Comparison of ENCODE assay signal across 25 mouse cellular contexts in genomic region chr8:110887551-110887950, GRCm38 (mm10). TPM values are rescaled to one million over a fixed set of nuclear protein-coding genes. Genes with fewer than 3 reads are reported as not detected.
DNase-seq lines count a peak whose midpoint lies in the region; ATAC-seq and TF ChIP-seq lines count a peak whose summit lies in the region.
"Had no signal": no experiment of that assay in that cellular context is flagged by ENCODE, and none has a peak within 500 bp of the region (broad histone marks: within the 10 kb centered on the region; RNA-seq: fewer than 3 reads in every experiment).

No protein-coding gene starts in this region.

- H3K4me2 ChIP-seq in midbrain, embryonic 13.5 days (replicated peaks), result no peak overlapping the region
- H3K4me2 ChIP-seq: embryonic facial prominence, embryonic 15.5 days; hindbrain, embryonic 13.5 days; lung, embryonic 14.5 days; midbrain, embryonic 15.5 days; neural tube, embryonic 12.5 days had no signal

- no peak for ATAC-seq in cerebellum, adult (ENCODE audit: insufficient number of reproducible peaks, low FRiP score, low TSS enrichment)
- no peak for ATAC-seq in midbrain, embryonic 13.5 days
- ATAC-seq: CD4-positive, CD25-positive, alpha-beta regulatory T cell, adult 4 months; forebrain, embryonic 14.5 days; inflammation-experienced regulatory T-cells, adult 6 months; midbrain, embryonic 15.5 days; Patski had no signal

- H3K4me1 ChIP-seq in E14TG2a.4 (replicated peaks; ENCODE audit: low read depth, low read length), result peaks cover 56% of the 10 kb centered on the region
- peaks cover 6% of the 10 kb centered on the region; the same call in 1 of the 2 replicates for H3K4me1 ChIP-seq in embryonic facial prominence, embryonic 10.5 days
- H3K4me1 ChIP-seq in midbrain, embryonic 13.5 days (replicated peaks), result no peaks in the 10 kb centered on the region
- H3K4me1 ChIP-seq: embryonic facial prominence, embryonic 15.5 days; hindbrain, embryonic 13.5 days; midbrain, embryonic 15.5 days; neural tube, embryonic 12.5 days had no signal

- H3K9me3 ChIP-seq in E14TG2a.4 (ENCODE audit: low read length), result no peaks in the 10 kb centered on the region
- H3K9me3 ChIP-seq in embryonic facial prominence, embryonic 10.5 days, result no peaks in the 10 kb centered on the region
- no peaks in the 10 kb centered on the region for H3K9me3 ChIP-seq in midbrain, embryonic 13.5 days
- H3K9me3 ChIP-seq: embryonic facial prominence, embryonic 15.5 days; G1E; hindbrain, embryonic 13.5 days; midbrain, embryonic 15.5 days; neural tube, embryonic 12.5 days had no signal

- H3K9ac ChIP-seq in midbrain, embryonic 13.5 days (replicated peaks), result no peak overlapping the region
- H3K9ac ChIP-seq: embryonic facial prominence, embryonic 15.5 days; hindbrain, embryonic 13.5 days; liver, embryonic 14.5 days; lung, embryonic 14.5 days; midbrain, embryonic 15.5 days; neural tube, embryonic 12.5 days had no signal

- peak; percentile 62 for DNase-seq in cerebellum, adult 11 months
- peak; percentile 74 for DNase-seq in cerebellum, adult 11-12 months
- DNase-seq in cerebellum, postnatal 10 days, result peak; percentile 87 to 89
- no peak for DNase-seq in embryonic facial prominence, embryonic 10.5 days (ENCODE audit: low spot score)
- DNase-seq: gastrocnemius, postnatal 25 days; heart, postnatal 36 days; kidney, adult 8-10 months; kidney, postnatal 14 days; lung, embryonic 14.5 days; right cerebral cortex, postnatal 25 days; spleen, adult 18-20 months had no signal

- no peak for TF ChIP-seq CTCF in E14TG2a.4 (conservative IDR thresholded peaks at IDR 0.05; ENCODE audit: low read length)

- no peaks in the 10 kb centered on the region for H3K27me3 ChIP-seq in E14TG2a.4 (ENCODE audit: insufficient read depth, low read length)
- no peaks in the 10 kb centered on the region for H3K27me3 ChIP-seq in embryonic facial prominence, embryonic 10.5 days (replicated peaks; ENCODE audit: low read depth, poor library complexity, severe bottlenecking)
- H3K27me3 ChIP-seq in midbrain, embryonic 13.5 days, result no peaks in the 10 kb centered on the region
- H3K27me3 ChIP-seq: embryonic facial prominence, embryonic 15.5 days; hindbrain, embryonic 13.5 days; megakaryocyte, embryonic 14.5 days; midbrain, embryonic 15.5 days; neural tube, embryonic 12.5 days; Patski had no signal

- H3K27ac ChIP-seq in embryonic facial prominence, embryonic 10.5 days (replicated peaks), result no peak overlapping the region
- no peak overlapping the region for H3K27ac ChIP-seq in midbrain, embryonic 13.5 days
- H3K27ac ChIP-seq: embryonic facial prominence, embryonic 15.5 days; hindbrain, embryonic 13.5 days; liver, embryonic 14.5 days; midbrain, embryonic 15.5 days; neural tube, embryonic 12.5 days had no signal

- H3K4me3 ChIP-seq in E14TG2a.4 (replicated peaks; ENCODE audit: low read length), result peak overlapping the region; percentile 74
- no peak overlapping the region for H3K4me3 ChIP-seq in embryonic facial prominence, embryonic 10.5 days
- H3K4me3 ChIP-seq in midbrain, embryonic 13.5 days (replicated peaks), result no peak overlapping the region
- H3K4me3 ChIP-seq: embryonic facial prominence, embryonic 15.5 days; hindbrain, embryonic 13.5 days; megakaryocyte, embryonic 14.5 days; midbrain, embryonic 15.5 days; neural tube, embryonic 12.5 days had no signal

- 90% methylated on average over 10 of the region's 10 CpGs for WGBS in embryonic facial prominence, embryonic 10.5 days
- 92% methylated on average over 10 of the region's 10 CpGs for WGBS in midbrain, embryonic 13.5 days

- peaks cover 51% of the 10 kb centered on the region for H3K36me3 ChIP-seq in E14TG2a.4 (ENCODE audit: insufficient read depth, low read length)
- peaks cover 95% of the 10 kb centered on the region for H3K36me3 ChIP-seq in embryonic facial prominence, embryonic 10.5 days (replicated peaks)
- H3K36me3 ChIP-seq in midbrain, embryonic 13.5 days, result peaks cover 73% of the 10 kb centered on the region

RNA-seq across cellular contexts. Expression of gene Fuk, which starts 14.7 kb away (rescaled TPM):
- 16.2 and 16.5 TPM in 2 replicates for polyA plus RNA-seq in embryonic facial prominence, embryonic 10.5 days (2016; fragmentation: Nextera tagmentation; extraction: Ambion mirVana)
- 8.2 and 9.6 TPM in 2 replicates for polyA plus RNA-seq in midbrain, embryonic 13.5 days (2015; fragmentation: Nextera tagmentation; extraction: Ambion mirVana)

RNA-seq across cellular contexts. Expression of gene St3gal2, which starts 32.2 kb away (rescaled TPM):
- polyA plus RNA-seq in embryonic facial prominence, embryonic 10.5 days (2016; fragmentation: Nextera tagmentation; extraction: Ambion mirVana), result 34.5 and 34.8 TPM in 2 replicates
- polyA plus RNA-seq in midbrain, embryonic 13.5 days (2015; fragmentation: Nextera tagmentation; extraction: Ambion mirVana), result 20.8 and 22.9 TPM in 2 replicates

RNA-seq across cellular contexts. Expression of gene Sf3b3, which starts 41.0 kb away (rescaled TPM):
- polyA plus RNA-seq in embryonic facial prominence, embryonic 10.5 days (2016; fragmentation: Nextera tagmentation; extraction: Ambion mirVana), result 230 and 242 TPM in 2 replicates
- polyA plus RNA-seq in midbrain, embryonic 13.5 days (2015; fragmentation: Nextera tagmentation; extraction: Ambion mirVana), result 133 and 134 TPM in 2 replicates

RNA-seq across cellular contexts. Expression of gene Cog4, which starts 41.2 kb away (rescaled TPM):
- 77.2 and 83.5 TPM in 2 replicates for polyA plus RNA-seq in embryonic facial prominence, embryonic 10.5 days (2016; fragmentation: Nextera tagmentation; extraction: Ambion mirVana)
- polyA plus RNA-seq in midbrain, embryonic 13.5 days (2015; fragmentation: Nextera tagmentation; extraction: Ambion mirVana), result 72.6 and 76.2 TPM in 2 replicates
